Mouse (Mus musculus) spleen, adult 2 months (tissue): ENCODE measurements around the gene Efna3.

ENCODE experiments used
- CTCF ChIP-seq: fragments of 200-500 bp; IDR thresholded peaks from 2 replicates; pipeline ENCODE4 v1.5.1; 2011; ENCODE audit warnings: mild to moderate bottlenecking, inconsistent platforms; ENCODE audit not compliant: insufficient read depth, insufficient read length, insufficient replicate concordance; ENCODE audit errors: extremely low read depth
- POLR2A ChIP-seq: fragments of 200-500 bp; IDR thresholded peaks from 2 replicates; pipeline ENCODE4 v1.6.1; 2011; ENCODE audit warnings: low read depth, low read length, inconsistent platforms

DNA sequence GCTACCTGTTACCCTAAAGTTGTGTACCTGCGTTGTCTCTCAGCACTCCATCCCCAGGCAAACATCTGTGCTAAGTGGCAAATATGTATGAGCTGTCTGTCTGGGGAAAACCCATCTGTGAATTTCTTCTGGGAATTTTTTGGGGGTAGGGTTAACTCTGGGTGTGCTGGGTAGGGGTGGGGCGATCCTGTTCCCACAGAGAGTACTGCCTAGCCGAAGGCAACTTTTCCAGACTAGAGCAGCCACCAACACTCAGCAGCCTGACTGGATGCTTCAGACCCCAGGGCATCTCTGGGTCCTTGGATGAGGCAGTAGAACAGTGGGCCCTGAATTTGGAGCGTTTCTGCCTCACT is 40.5 kb downstream of the Efna3 start:
- TF ChIP-seq POLR2A (no peak), CTCF (no peak)
